Mouse (Mus musculus): ENCODE measurements around the gene Gm21698. TPM values are rescaled to one million over a fixed set of nuclear protein-coding genes. Genes with fewer than 3 reads are reported as not detected.
"Not testable (repeated sequence)": the region's sequence is repeated elsewhere in the genome, so short reads cannot be mapped to it uniquely, and the experiment has no call there.

The Gm21698 gene
- polyA plus RNA-seq, 1 experiment from 2014 or later = not detected

DNA sequence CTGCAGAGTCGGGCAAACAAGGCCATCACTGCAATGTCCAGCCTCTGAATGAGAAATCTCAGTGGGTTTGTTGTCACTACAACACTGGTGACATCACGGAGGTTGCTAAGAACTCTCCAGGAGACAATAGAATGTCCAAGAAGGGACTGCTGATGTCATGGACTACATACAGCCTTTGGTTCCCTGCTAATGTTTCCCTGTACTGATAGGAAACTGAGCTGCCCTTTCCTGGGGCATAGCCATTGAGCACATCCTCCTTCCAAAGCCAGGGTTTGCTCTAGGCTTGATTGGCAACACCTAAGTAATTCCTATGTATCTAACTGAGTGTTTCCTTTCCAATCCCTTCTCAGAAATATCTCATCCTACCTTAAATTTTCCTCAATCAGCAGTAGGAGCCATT is 46.2 kb downstream of the Gm21698 start, which contains the start of gene Gm21663:
Gene Gm21663, minus strand, starts transcription at position 101 of the 400 bp plus-strand sequence.
- H3K9ac ChIP-seq, DNase-seq: not testable (repeated sequence)

More for the DNA sequence above, 46.2 kb downstream of the Gm21698 start, which contains the start of gene Gm21663:
- H3K9me3 ChIP-seq (ENCODE audit: low read depth, low read length); H3K4me2 ChIP-seq; H3K36me3 ChIP-seq (ENCODE audit: insufficient read depth); H3K27me3 ChIP-seq (ENCODE audit: insufficient read depth, low read length); H3K4me1 ChIP-seq (ENCODE audit: insufficient read depth); H3K4me3 ChIP-seq (ENCODE audit: low read depth, low read length); ATAC-seq (ENCODE audit: insufficient read depth); H3K27ac ChIP-seq (ENCODE audit: low read depth): not testable (repeated sequence)
- WGBS = 53% methylated on average over 2 of the region's 2 CpGs

Other genes with a start within 250 kb of the Gm21698 start
- 2.3 and 2.9 TPM in 2 replicates for gene Actr3b, start 228.7 kb downstream of the Gm21698 start, polyA plus RNA-seq (2014; fragmentation: Nextera tagmentation; extraction: Ambion mirVana)
- gene Gm21663, start 46.3 kb downstream of the Gm21698 start, polyA plus RNA-seq (2014; fragmentation: Nextera tagmentation; extraction: Ambion mirVana) = 0.07 TPM in 1 of 2 replicates, not detected in the other
- 0.12 TPM in 1 of 2 replicates, not detected in the other for gene Gm21671, start 34.2 kb downstream of the Gm21698 start, polyA plus RNA-seq (2014; fragmentation: Nextera tagmentation; extraction: Ambion mirVana)
- gene Gm21680, start 16.0 kb downstream of the Gm21698 start, polyA plus RNA-seq (2014; fragmentation: Nextera tagmentation; extraction: Ambion mirVana) = not detected in 2 replicates
- gene Gm1979, start 16.1 kb upstream of the Gm21698 start, polyA plus RNA-seq (2014; fragmentation: Nextera tagmentation; extraction: Ambion mirVana) = 0.21 TPM in 1 of 2 replicates, not detected in the other
- 0.13 TPM in 1 of 2 replicates, not detected in the other for gene Gm5862, start 34.3 kb upstream of the Gm21698 start, polyA plus RNA-seq (2014; fragmentation: Nextera tagmentation; extraction: Ambion mirVana)
- gene Speer4a, start 50.9 kb upstream of the Gm21698 start, polyA plus RNA-seq (2014; fragmentation: Nextera tagmentation; extraction: Ambion mirVana) = 0.08 TPM in 1 of 2 replicates, not detected in the other
- 0.07 TPM in 1 of 2 replicates, not detected in the other for gene Gm7347, start 69.9 kb upstream of the Gm21698 start, polyA plus RNA-seq (2014; fragmentation: Nextera tagmentation; extraction: Ambion mirVana)
- gene Gm10471, start 100.6 kb upstream of the Gm21698 start, polyA plus RNA-seq (2014; fragmentation: Nextera tagmentation; extraction: Ambion mirVana) = not detected in 2 replicates
- gene 5031410I06Rik, start 116.7 kb upstream of the Gm21698 start, polyA plus RNA-seq (2014; fragmentation: Nextera tagmentation; extraction: Ambion mirVana) = not detected in 2 replicates
- gene Gm10220, start 132.8 kb upstream of the Gm21698 start, polyA plus RNA-seq (2014; fragmentation: Nextera tagmentation; extraction: Ambion mirVana) = 0.12 TPM in 1 of 2 replicates, not detected in the other